Mouse (Mus musculus) myocyte (in vitro differentiated cells): ENCODE measurements around the gene Il5.

ENCODE experiments used
- CEBPB ChIP-seq: IDR thresholded peaks from 2 replicates; pipeline ENCODE4 v1.6.1; 2011; ENCODE audit warnings: mild to moderate bottlenecking, moderate library complexity; ENCODE audit not compliant: poor library complexity, insufficient read depth, severe bottlenecking
- E2F4 ChIP-seq: IDR thresholded peaks from one replicate; pipeline ENCODE4 v1.6.1; 2011; ENCODE audit warnings: mild to moderate bottlenecking, control low read depth, moderate library complexity; ENCODE audit not compliant: insufficient read depth
- MYOG ChIP-seq, 3 experiments: IDR thresholded peaks; one replicate each; pipeline ENCODE4 v1.6.1; 2011; ENCODE audit warnings: control low read depth in 2 of 3, low read depth in 2 of 3, mild to moderate bottlenecking in 2 of 3; ENCODE audit not compliant: insufficient read length in 2 of 3, control insufficient read depth in 1 of 3, insufficient read depth in 1 of 3
- POLR2A ChIP-seq: IDR thresholded peaks from one replicate; pipeline ENCODE4 v1.6.1; 2011; ENCODE audit warnings: low read depth, mild to moderate bottlenecking, control low read depth, moderate library complexity; ENCODE audit not compliant: insufficient read length
- SRF ChIP-seq: IDR thresholded peaks from one replicate; pipeline ENCODE4 v1.6.1; 2011; ENCODE audit warnings: low read depth; ENCODE audit not compliant: control insufficient read depth, insufficient read length

GRCm38 (mm10) chr11:53682994-53683530, 37.5 kb upstream of the Il5 start:
- TF ChIP-seq POLR2A (no peak), E2F4 (no peak), SRF (no peak), CEBPB (no peak), MYOG (IDR thresholded peaks at IDR 0.05; ENCODE audit: control insufficient read depth in 1 of 3, insufficient read depth in 1 of 3, insufficient read length in 2 of 3, low read depth in 2 of 3) (no peak)
